Mouse (Mus musculus) bone marrow macrophage, adult 2 months (primary cell): ENCODE results near the gene AC140267.1. TPM values are rescaled to one million over a fixed set of nuclear protein-coding genes. Genes with fewer than 3 reads are reported as not detected.

Experiments used
- H3K27ac ChIP-seq: 2 replicates; pipeline ENCODE4 v1.5.1; 2012; ENCODE audit warnings: low read depth, low read length; ENCODE audit not compliant: insufficient read depth
- H3K4me1 ChIP-seq: 2 replicates; pipeline ENCODE4 v1.6.1; 2012; ENCODE audit warnings: low read length; ENCODE audit not compliant: control insufficient read depth, insufficient read depth
- H3K4me3 ChIP-seq: 2 replicates; pipeline ENCODE4 v1.5.1; 2012; ENCODE audit warnings: mild to moderate bottlenecking, low read length, moderate library complexity; ENCODE audit not compliant: insufficient read depth
- CTCF ChIP-seq: IDR thresholded peaks from 2 replicates; pipeline ENCODE4 v1.5.1; 2012; ENCODE audit warnings: low read depth, mild to moderate bottlenecking, low read length, moderate library complexity
- POLR2A ChIP-seq: IDR thresholded peaks from 2 replicates; pipeline ENCODE4 v1.6.1; 2012; ENCODE audit warnings: mild to moderate bottlenecking, low read depth, low read length, borderline replicate concordance
- polyA plus RNA-seq: library from polyadenylated mRNA; stranded (reverse); fragments of >200 nt; gene quantifications from 2 replicates; pipeline ENCODE4 v1.2.4, GENCODE M21; 2012; ENCODE audit not compliant: missing spikeins, insufficient read depth, insufficient read length

Gene AC140267.1
- polyA plus RNA-seq, 1 experiment: not detected

- no peaks in the 10 kb centered on the region for H3K4me1 ChIP-seq
- H3K4me3 ChIP-seq: no peak overlapping the region
- TF ChIP-seq CTCF (peak; percentile 66), POLR2A (no peak)
- H3K27ac ChIP-seq: no peak overlapping the region
Observed at GRCm38 (mm10) chr15:80280646-80281045, 45.0 kb downstream of the AC140267.1 start.

Other genes with a start within 250 kb of the AC140267.1 start
- 47.3 and 52.2 TPM in 2 replicates for gene Pdgfb, start 220.9 kb upstream of the AC140267.1 start, polyA plus RNA-seq
- 95.0 and 111 TPM in 2 replicates for gene Syngr1, start 144.5 kb upstream of the AC140267.1 start, polyA plus RNA-seq
- 928 and 957 TPM in 2 replicates for gene Rpl3, start 144.0 kb upstream of the AC140267.1 start, polyA plus RNA-seq
- 18.3 and 19.2 TPM in 2 replicates for gene Tab1, start 102.7 kb upstream of the AC140267.1 start, polyA plus RNA-seq
- gene Mgat3, start 62.1 kb upstream of the AC140267.1 start, polyA plus RNA-seq: not detected in 2 replicates
- gene Mief1, start 1.8 kb upstream of the AC140267.1 start, polyA plus RNA-seq: 19.7 and 22.2 TPM in 2 replicates
- 122 and 133 TPM in 2 replicates for gene Atf4, start 19.3 kb downstream of the AC140267.1 start, polyA plus RNA-seq
- gene Rps19bp1, start 28.5 kb downstream of the AC140267.1 start, polyA plus RNA-seq: 18.6 and 26.0 TPM in 2 replicates
- 0.13 TPM in 1 of 2 replicates, not detected in the other for gene Cacna1i, start 51.4 kb downstream of the AC140267.1 start, polyA plus RNA-seq